ENCODE assay signal across 17 mouse cellular contexts in genomic region chr19:25486561-25486960, GRCm38 (mm10). TPM values are rescaled to one million over a fixed set of nuclear protein-coding genes. Genes with fewer than 3 reads are reported as not detected.
A peak's percentile ranks its signal among the peaks of the same experiment; 100 is the strongest.
DNase-seq lines count a peak whose midpoint lies in the region; ATAC-seq and TF ChIP-seq lines count a peak whose summit lies in the region.
"Had no signal": no experiment of that assay in that cellular context is flagged by ENCODE, and none has a peak within 500 bp of the region (broad histone marks: within the 10 kb centered on the region; RNA-seq: fewer than 3 reads in every experiment).

No protein-coding gene starts in this region.

- no peaks in the 10 kb centered on the region for H3K36me3 ChIP-seq in heart, embryonic 12.5 days
- no peaks in the 10 kb centered on the region for H3K36me3 ChIP-seq in heart, adult 2 months (ENCODE audit: control insufficient read depth, insufficient read depth, low read length)
- no peaks in the 10 kb centered on the region for H3K36me3 ChIP-seq in kidney, embryonic 16.5 days (ENCODE audit: insufficient read depth, low read length)
- no peaks in the 10 kb centered on the region for H3K36me3 ChIP-seq in limb, embryonic 12.5 days

- 9% methylated on average over 14 of the region's 14 CpGs for WGBS in heart, embryonic 12.5 days
- WGBS in heart, adult 2 months: 16% methylated on average over 14 of the region's 14 CpGs
- WGBS in kidney, embryonic 16.5 days: 13% methylated on average over 14 of the region's 14 CpGs
- 17% methylated on average over 14 of the region's 14 CpGs for WGBS in limb, embryonic 12.5 days

- TF ChIP-seq CTCF in heart, adult 2 months (IDR thresholded peaks at IDR 0.05): no peak

- intact Hi-C loops in heart, adult 2 months (cut with DNase I): no loop called here
- intact Hi-C loops in gastrocnemius, postnatal 36 days (cut with DNase I): no loop called here

- no peaks in the 10 kb centered on the region for H3K79me2 ChIP-seq in heart, adult 2 months (replicated peaks; ENCODE audit: control insufficient read depth, insufficient read depth, low read length)

- no peak for ATAC-seq in heart, embryonic 12.5 days (ENCODE audit: insufficient number of reproducible peaks, low FRiP score)
- ATAC-seq in kidney, embryonic 16.5 days (ENCODE audit: low FRiP score, low TSS enrichment): no peak
- no peak for ATAC-seq in limb, embryonic 12.5 days (ENCODE audit: insufficient number of reproducible peaks, insufficient read depth, low FRiP score, low TSS enrichment, low read depth)
- ATAC-seq: CD4-positive, CD25-positive, alpha-beta regulatory T cell, adult 4 months; forebrain, embryonic 14.5 days had no signal

- H3K4me1 ChIP-seq in heart, embryonic 12.5 days (replicated peaks): peaks cover 8% of the 10 kb centered on the region
- no peaks in the 10 kb centered on the region for H3K4me1 ChIP-seq in heart, adult 2 months (ENCODE audit: control insufficient read depth, insufficient read depth, low read length)
- 0 out of 2 replicates have a peak, but pooled peaks cover 2% of the 10 kb centered on the region for H3K4me1 ChIP-seq in kidney, embryonic 16.5 days (ENCODE audit: insufficient read depth, low read length)
- peaks cover 22% of the 10 kb centered on the region for H3K4me1 ChIP-seq in limb, embryonic 12.5 days (replicated peaks)

- H3K4me3 ChIP-seq in heart, embryonic 12.5 days: peak overlapping the region; percentile 16
- H3K4me3 ChIP-seq in heart, adult 2 months: no peak overlapping the region
- H3K4me3 ChIP-seq in kidney, embryonic 16.5 days (ENCODE audit: low read length): no peak overlapping the region
- no peak overlapping the region for H3K4me3 ChIP-seq in limb, embryonic 12.5 days (replicated peaks)

- H3K9me3 ChIP-seq in heart, embryonic 12.5 days (replicated peaks): no peaks in the 10 kb centered on the region
- H3K9me3 ChIP-seq in kidney, embryonic 16.5 days (ENCODE audit: low read length): no peaks in the 10 kb centered on the region
- no peaks in the 10 kb centered on the region for H3K9me3 ChIP-seq in limb, embryonic 12.5 days

- no peak for DNase-seq in heart, adult 2 months
- no peak for DNase-seq in kidney, postnatal 36 days
- DNase-seq in embryo, embryonic 10.5 days (ENCODE audit: low spot score): peak; percentile 51
- no peak for DNase-seq in gastrocnemius, postnatal 36 days
- DNase-seq in thymus, postnatal 14 days: no peak
- DNase-seq: gastrocnemius, postnatal 14 days; kidney, postnatal 25 days; lung, adult 2 months; right cerebral cortex, adult 18-20 months; thymus, postnatal 4 days had no signal

- no peak for TF ChIP-seq POLR2A in heart, adult 2 months (IDR thresholded peaks at IDR 0.05; ENCODE audit: insufficient read depth, low read depth, low read length)

- H3K4me2 ChIP-seq in heart, embryonic 12.5 days: peak overlapping the region; percentile 60
- peak overlapping the region; percentile 33 for H3K4me2 ChIP-seq in kidney, embryonic 16.5 days (replicated peaks; ENCODE audit: low read depth, low read length)
- H3K4me2 ChIP-seq in limb, embryonic 12.5 days: peak overlapping the region; percentile 30

- TF ChIP-seq EP300 in heart, adult 2 months (IDR thresholded peaks at IDR 0.05; ENCODE audit: insufficient read depth, low read depth, low read length): no peak

- H3K27ac ChIP-seq in heart, embryonic 12.5 days (ENCODE audit: poor library complexity, severe bottlenecking): no peak overlapping the region
- H3K27ac ChIP-seq in heart, adult 2 months: no peak overlapping the region
- no peak overlapping the region for H3K27ac ChIP-seq in kidney, embryonic 16.5 days (ENCODE audit: low read length)
- no peak overlapping the region for H3K27ac ChIP-seq in limb, embryonic 12.5 days

- H3K27me3 ChIP-seq in heart, embryonic 12.5 days (replicated peaks): peaks cover 31% of the 10 kb centered on the region
- no peaks in the 10 kb centered on the region; the same call in 1 of the 2 replicates for H3K27me3 ChIP-seq in heart, adult 2 months (ENCODE audit: control insufficient read depth, insufficient read depth, low read length)
- peaks cover 17% of the 10 kb centered on the region for H3K27me3 ChIP-seq in kidney, embryonic 16.5 days (ENCODE audit: insufficient read depth, low read length)
- peaks cover 20% of the 10 kb centered on the region for H3K27me3 ChIP-seq in limb, embryonic 12.5 days

- H3K9ac ChIP-seq in heart, embryonic 12.5 days: 0 out of 2 replicates have a peak overlapping the region, but pooled peaks have one; percentile 9
- no peak overlapping the region for H3K9ac ChIP-seq in heart, adult 2 months (ENCODE audit: low read depth, low read length)
- H3K9ac ChIP-seq in kidney, embryonic 16.5 days (replicated peaks; ENCODE audit: low read length): 0 out of 2 replicates have a peak overlapping the region, but pooled peaks have one; percentile 2
- no peak overlapping the region for H3K9ac ChIP-seq in limb, embryonic 12.5 days (replicated peaks)

RNA-seq across cellular contexts. Expression of gene Dmrt1, which starts 18.9 kb away (rescaled TPM):
- polyA plus RNA-seq in heart, embryonic 12.5 days (2016; fragmentation: Nextera tagmentation; extraction: Ambion mirVana): not detected in 2 replicates
- not detected for total RNA-seq in heart, adult 2 months (2021)
- not detected in 2 replicates for polyA plus RNA-seq in heart, adult 2 months (2012; rRNA removed)
- not detected in 2 replicates for polyA plus RNA-seq in kidney, embryonic 16.5 days (2015; fragmentation: Nextera tagmentation; extraction: Ambion mirVana)
- polyA plus RNA-seq in limb, embryonic 12.5 days (2016; fragmentation: Nextera tagmentation; extraction: Ambion mirVana): 0.14 and 0.16 TPM in 2 replicates
- total RNA-seq in gastrocnemius, postnatal 36 days (2021): not detected
- total RNA-seq: common myeloid progenitor, adult 5-6 weeks; gastrocnemius, postnatal 14 days; left cerebral cortex, adult 8-10 months had no signal
- polyA plus RNA-seq: CD4-positive, CD25-positive, alpha-beta regulatory T cell, adult 4 months; lung, adult 2 months had no signal

Comparison
In these comparisons a context has a peak if more than half of its experiments do, and no peak if none do; other contexts are left out.
1. H3K9ac ChIP-seq: peak in heart, embryonic 12.5 days (single experiment) and kidney, embryonic 16.5 days (single experiment); none in heart, adult 2 months (single experiment) and limb, embryonic 12.5 days (single experiment).
2. Peak in every context shown above with its lines, with median percentiles within 50 percentile points of each other: H3K4me2 ChIP-seq.